Mouse (Mus musculus) liver, embryonic 12.5 days (tissue): ENCODE measurements at regions not wholly inside any gene's neighbourhood (a gene's known extent, or its start where the extent isn't known, plus 50 kb on each side); places are given as distances from the start of the nearest gene placed in this dataset.

Source experiments
- ATAC-seq: fragments of 200-750 bp; cut with Nextera tagmentation; 2 replicates; pipeline ENCODE4 v1.8.0; 2017; ENCODE audit warnings: moderate number of reproducible peaks, mild to moderate bottlenecking, moderate library complexity
- H3K27ac ChIP-seq: fragments of 300-500 bp; sonication (generic); 2 replicates; pipeline ENCODE4 v1.5.1; 2016; ENCODE audit warnings: mild to moderate bottlenecking
- H3K27me3 ChIP-seq: fragments of 300-500 bp; sonication (generic); replicated peaks from 2 replicates; pipeline ENCODE4 v1.6.1; 2016; ENCODE audit warnings: mild to moderate bottlenecking, moderate library complexity
- H3K36me3 ChIP-seq: fragments of 300-500 bp; sonication (generic); 2 replicates; pipeline ENCODE4 v1.6.1; 2016; ENCODE audit warnings: mild to moderate bottlenecking, moderate library complexity
- H3K4me1 ChIP-seq: fragments of 300-500 bp; sonication (generic); 2 replicates; pipeline ENCODE4 v1.6.1; 2016
- H3K4me2 ChIP-seq: fragments of 300-500 bp; sonication (generic); 2 replicates; pipeline ENCODE4 v1.6.1; 2016; ENCODE audit warnings: mild to moderate bottlenecking, moderate library complexity
- H3K4me3 ChIP-seq: fragments of 300-500 bp; sonication (generic); 2 replicates; pipeline ENCODE4 v1.5.1; 2016; ENCODE audit warnings: mild to moderate bottlenecking, moderate library complexity
- H3K9ac ChIP-seq: fragments of 300-500 bp; sonication (generic); 2 replicates; pipeline ENCODE4 v1.6.1; 2016; ENCODE audit warnings: mild to moderate bottlenecking, moderate library complexity
- H3K9me3 ChIP-seq: fragments of 300-500 bp; sonication (generic); replicated peaks from 2 replicates; pipeline ENCODE4 v1.6.1; 2016; ENCODE audit warnings: mild to moderate bottlenecking, moderate library complexity
- WGBS: fragments of 180-500 bp; shearing (Covaris S2); methylation state at CpG from one replicate; pipeline ENCODE4 v1.1.7; 2016; ENCODE audit not compliant: insufficient replicate concordance; 5-methylcytosine and 5-hydroxymethylcytosine counted together

DNA sequence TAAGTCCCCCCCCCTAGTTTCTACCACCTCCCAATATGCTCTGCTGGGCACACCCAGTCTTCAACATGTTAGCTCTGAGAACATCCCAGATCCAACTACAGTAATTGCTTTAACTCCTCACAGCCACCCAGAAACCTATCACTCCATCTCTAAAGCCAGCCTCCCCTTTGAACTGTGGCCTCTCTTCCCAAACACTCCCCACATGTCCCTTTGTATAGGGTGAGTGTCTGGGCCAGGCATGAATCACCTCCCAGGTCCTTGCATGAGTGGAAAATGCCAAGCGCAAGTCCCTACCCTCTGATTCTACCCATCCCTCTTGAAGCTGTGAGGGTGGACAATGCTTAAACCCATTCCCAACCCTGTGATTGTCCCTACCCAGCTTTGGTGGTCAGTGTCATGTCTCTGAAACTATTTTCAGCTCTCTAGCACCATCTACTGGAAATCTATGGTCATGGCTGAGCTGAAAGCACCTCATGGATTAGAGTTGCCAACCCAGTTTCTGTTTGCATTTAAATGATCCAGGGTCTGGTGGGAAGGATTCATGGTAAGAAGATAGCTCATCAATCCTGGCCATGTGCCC is 162.6 kb upstream of the Nckap5 start:
- no peak for ATAC-seq

DNA sequence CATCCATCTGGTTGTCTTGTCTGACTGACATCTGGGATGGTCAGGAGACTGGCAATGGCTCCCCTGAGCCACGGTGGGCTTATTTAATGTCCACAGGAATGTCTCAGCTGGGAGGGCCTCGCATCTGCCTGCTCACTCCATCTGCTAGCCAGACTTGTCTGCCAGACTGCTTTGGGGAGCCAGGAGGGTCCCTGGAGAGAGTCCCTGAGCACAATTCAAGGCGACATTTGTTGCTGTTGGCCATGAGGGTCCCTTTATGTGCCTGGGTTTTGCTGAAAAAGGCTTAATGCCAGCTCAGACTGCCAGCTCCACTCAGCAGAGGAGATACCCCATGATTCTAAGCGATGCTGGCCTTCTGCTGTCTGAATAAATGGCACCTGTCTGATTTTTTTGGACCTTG is 161.8 kb upstream of the Nckap5 start:
- Histone ChIP-seq H3K9me3 (no peaks in the 10 kb centered on the region), H3K4me1 (no peaks in the 10 kb centered on the region), H3K27ac (no peak overlapping the region), H3K36me3 (no peaks in the 10 kb centered on the region), H3K4me2 (no peak overlapping the region), H3K4me3 (no peak overlapping the region), H3K9ac (no peak overlapping the region), H3K27me3 (no peaks in the 10 kb centered on the region)
- ATAC-seq = no peak
- 58% methylated on average over 4 of the region's 4 CpGs for WGBS

More for the DNA sequence above, 162.6 kb upstream of the Nckap5 start:
- Histone ChIP-seq H3K27me3 (no peaks in the 10 kb centered on the region), H3K27ac (no peak overlapping the region), H3K36me3 (no peaks in the 10 kb centered on the region), H3K9me3 (no peaks in the 10 kb centered on the region), H3K4me1 (no peaks in the 10 kb centered on the region), H3K4me2 (no peak overlapping the region), H3K9ac (no peak overlapping the region), H3K4me3 (no peak overlapping the region)
- 50% methylated on average over 1 of the region's 1 CpGs for WGBS

DNA sequence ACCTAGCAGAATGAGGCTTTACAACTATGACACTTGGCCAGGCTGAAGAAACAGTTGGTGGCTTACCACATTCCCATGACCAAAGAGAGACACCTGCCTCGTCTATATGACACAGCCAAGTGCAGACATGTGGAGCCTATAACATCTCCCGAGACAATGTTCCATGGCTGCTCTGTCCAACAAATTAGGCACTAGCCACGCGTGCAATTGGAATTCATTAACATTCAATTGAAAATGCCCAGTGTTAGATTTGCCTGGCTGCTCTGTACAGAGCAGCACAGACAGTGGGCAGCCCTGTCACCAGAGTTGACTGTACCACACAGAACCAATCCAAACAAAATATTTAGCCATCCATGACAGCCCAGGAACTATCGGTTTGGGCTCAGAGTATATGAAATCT is 152.2 kb upstream of the Nckap5 start:
- Histone ChIP-seq H3K27me3 (no peaks in the 10 kb centered on the region), H3K4me2 (no peak overlapping the region), H3K36me3 (no peaks in the 10 kb centered on the region), H3K9me3 (no peaks in the 10 kb centered on the region), H3K4me3 (no peak overlapping the region), H3K27ac (no peak overlapping the region), H3K4me1 (no peaks in the 10 kb centered on the region), H3K9ac (no peak overlapping the region)
- 75% methylated on average over 5 of the region's 5 CpGs for WGBS
- no peak for ATAC-seq

DNA sequence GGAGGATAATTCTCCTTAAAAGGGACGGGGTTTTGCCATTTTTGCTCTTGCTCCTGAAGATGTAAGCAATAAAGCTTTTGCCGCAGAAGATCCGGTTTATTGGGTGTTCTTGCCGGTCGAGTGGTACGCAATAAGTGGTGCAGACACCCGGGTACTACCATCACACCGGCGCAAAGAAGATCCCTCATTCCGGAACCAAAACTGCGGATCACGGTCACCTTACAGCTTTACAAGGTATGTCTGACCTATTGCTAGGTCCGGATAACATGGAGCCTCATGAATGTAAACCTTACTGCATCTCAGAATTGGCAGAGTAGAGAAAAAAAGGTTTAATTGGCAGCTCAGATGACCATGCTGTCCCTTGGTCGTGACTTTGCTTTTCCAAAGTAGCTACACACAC is 149.7 kb upstream of the Nckap5 start:
- H3K36me3 ChIP-seq = no peaks in the 10 kb centered on the region
- no peak overlapping the region for H3K4me3 ChIP-seq
- no peak overlapping the region for H3K4me2 ChIP-seq
- no peak overlapping the region for H3K27ac ChIP-seq
- H3K27me3 ChIP-seq = no peaks in the 10 kb centered on the region
- WGBS = 86% methylated on average over 14 of the region's 14 CpGs
- H3K9me3 ChIP-seq = no peaks in the 10 kb centered on the region
- no peaks in the 10 kb centered on the region for H3K4me1 ChIP-seq
- ATAC-seq = no peak
- H3K9ac ChIP-seq = no peak overlapping the region

DNA sequence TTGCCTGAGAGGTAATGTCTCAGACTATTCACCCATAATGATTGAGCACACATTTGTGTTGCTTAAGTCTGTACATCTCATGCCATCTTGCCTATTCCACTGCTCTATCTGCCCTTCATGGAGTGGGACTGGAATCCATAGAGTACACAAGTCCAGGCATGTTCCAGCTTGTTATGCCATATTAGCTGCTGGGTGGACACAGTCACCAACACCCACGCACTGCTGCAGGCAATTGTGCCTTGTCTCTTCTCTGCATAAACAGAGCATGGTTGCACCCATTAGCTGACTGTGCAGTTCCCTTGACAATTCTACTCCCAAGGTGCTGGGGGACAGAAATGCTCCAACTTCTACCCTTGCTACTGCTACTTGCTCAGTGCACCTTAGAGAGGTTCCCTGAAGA is 143.3 kb upstream of the Nckap5 start:
- H3K36me3 ChIP-seq = no peaks in the 10 kb centered on the region
- no peak overlapping the region for H3K9ac ChIP-seq
- no peak overlapping the region for H3K27ac ChIP-seq
- H3K9me3 ChIP-seq = no peaks in the 10 kb centered on the region
- WGBS = 71% methylated on average over 1 of the region's 1 CpGs
- no peaks in the 10 kb centered on the region for H3K27me3 ChIP-seq
- no peak overlapping the region for H3K4me2 ChIP-seq
- H3K4me3 ChIP-seq = no peak overlapping the region
- ATAC-seq = no peak
- H3K4me1 ChIP-seq = no peaks in the 10 kb centered on the region

DNA sequence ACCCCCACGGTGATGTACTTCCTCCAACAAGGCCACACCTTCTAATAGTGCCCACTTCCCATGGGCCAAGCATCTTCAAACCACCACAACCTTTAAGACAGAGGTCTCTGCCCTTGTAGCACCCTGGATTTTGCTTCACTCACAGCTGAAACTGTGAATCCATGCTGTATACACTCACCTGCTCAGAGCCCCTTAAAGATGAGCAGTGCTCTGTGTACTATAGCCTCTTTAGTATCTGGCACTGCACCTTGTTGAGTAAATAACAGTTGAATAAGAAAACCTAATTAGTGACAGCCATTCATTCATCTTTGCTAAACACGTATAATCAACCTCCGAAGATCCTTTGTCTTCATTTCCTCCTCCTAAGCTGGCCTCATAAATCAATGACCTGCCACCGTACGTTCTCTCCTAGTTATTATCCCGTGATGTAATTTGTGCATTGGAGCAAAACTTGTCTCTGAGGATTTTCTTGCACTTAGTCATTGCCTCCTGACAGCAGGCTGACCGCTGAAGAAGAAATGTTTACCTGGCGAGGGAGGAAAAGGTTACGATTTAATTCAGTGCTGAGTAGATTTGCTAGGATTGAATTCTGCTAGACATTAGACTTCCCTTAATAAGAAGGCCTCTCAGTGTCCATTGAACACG is 141.3 kb upstream of the Nckap5 start:
- H3K27me3 ChIP-seq = no peaks in the 10 kb centered on the region
- H3K9ac ChIP-seq = no peak overlapping the region
- no peak overlapping the region for H3K27ac ChIP-seq
- H3K4me1 ChIP-seq = no peaks in the 10 kb centered on the region
- H3K9me3 ChIP-seq = no peaks in the 10 kb centered on the region
- no peak overlapping the region for H3K4me3 ChIP-seq
- no peak overlapping the region for H3K4me2 ChIP-seq
- no peaks in the 10 kb centered on the region for H3K36me3 ChIP-seq
- WGBS = 70% methylated on average over 10 of the region's 10 CpGs
- no peak for ATAC-seq

DNA sequence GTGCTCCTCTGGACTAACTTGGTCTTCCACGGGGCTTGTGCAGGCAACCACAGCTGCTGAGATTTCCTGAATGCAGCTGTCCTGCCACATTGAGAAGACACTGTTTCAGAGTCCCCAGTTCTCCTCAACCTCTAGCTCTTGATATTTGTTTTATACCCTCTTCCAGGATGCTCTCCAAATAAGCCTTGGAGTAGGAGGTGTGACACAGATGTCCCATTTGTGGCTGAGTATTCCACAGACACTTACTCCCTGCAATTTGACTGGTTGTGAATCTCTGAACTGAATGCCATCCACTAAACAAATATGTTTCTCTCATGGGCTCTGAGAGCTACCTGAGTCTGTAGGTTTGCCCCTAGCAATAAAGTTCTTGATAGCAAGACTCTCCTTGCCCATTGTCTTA is 140.5 kb upstream of the Nckap5 start:
- no peaks in the 10 kb centered on the region for H3K4me1 ChIP-seq
- H3K27ac ChIP-seq = no peak overlapping the region
- no peaks in the 10 kb centered on the region for H3K36me3 ChIP-seq
- H3K4me2 ChIP-seq = no peak overlapping the region
- no peak overlapping the region for H3K9ac ChIP-seq
- WGBS = 60% methylated on average over 1 of the region's 1 CpGs
- no peaks in the 10 kb centered on the region for H3K27me3 ChIP-seq
- H3K9me3 ChIP-seq = no peaks in the 10 kb centered on the region
- ATAC-seq = no peak
- H3K4me3 ChIP-seq = no peak overlapping the region

DNA sequence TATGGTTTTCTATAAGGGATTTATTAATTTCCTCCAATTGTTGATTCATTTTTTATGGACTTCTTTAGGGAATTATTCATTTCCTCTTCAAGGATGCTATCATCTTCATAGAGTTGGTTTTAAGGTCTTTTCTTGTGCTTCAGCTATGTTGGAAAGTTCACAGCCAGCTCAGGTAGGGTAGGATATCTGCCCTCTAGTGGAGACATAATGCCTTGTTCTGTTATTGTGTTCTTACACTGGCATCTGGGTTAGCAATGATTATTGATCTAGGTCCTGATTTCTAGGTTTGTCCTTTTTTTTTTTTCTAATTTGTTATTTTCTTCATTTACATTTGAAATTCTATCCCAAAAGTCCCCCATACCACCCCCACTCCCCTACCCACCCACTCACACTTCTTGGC is 135.8 kb upstream of the Nckap5 start:
- no peaks in the 10 kb centered on the region for H3K27me3 ChIP-seq
- no peaks in the 10 kb centered on the region for H3K9me3 ChIP-seq
- no peak for ATAC-seq
- H3K36me3 ChIP-seq = no peaks in the 10 kb centered on the region
- H3K4me3 ChIP-seq = no peak overlapping the region
- H3K4me2 ChIP-seq = no peak overlapping the region
- no peak overlapping the region for H3K9ac ChIP-seq
- H3K27ac ChIP-seq = no peak overlapping the region
- H3K4me1 ChIP-seq = no peaks in the 10 kb centered on the region

DNA sequence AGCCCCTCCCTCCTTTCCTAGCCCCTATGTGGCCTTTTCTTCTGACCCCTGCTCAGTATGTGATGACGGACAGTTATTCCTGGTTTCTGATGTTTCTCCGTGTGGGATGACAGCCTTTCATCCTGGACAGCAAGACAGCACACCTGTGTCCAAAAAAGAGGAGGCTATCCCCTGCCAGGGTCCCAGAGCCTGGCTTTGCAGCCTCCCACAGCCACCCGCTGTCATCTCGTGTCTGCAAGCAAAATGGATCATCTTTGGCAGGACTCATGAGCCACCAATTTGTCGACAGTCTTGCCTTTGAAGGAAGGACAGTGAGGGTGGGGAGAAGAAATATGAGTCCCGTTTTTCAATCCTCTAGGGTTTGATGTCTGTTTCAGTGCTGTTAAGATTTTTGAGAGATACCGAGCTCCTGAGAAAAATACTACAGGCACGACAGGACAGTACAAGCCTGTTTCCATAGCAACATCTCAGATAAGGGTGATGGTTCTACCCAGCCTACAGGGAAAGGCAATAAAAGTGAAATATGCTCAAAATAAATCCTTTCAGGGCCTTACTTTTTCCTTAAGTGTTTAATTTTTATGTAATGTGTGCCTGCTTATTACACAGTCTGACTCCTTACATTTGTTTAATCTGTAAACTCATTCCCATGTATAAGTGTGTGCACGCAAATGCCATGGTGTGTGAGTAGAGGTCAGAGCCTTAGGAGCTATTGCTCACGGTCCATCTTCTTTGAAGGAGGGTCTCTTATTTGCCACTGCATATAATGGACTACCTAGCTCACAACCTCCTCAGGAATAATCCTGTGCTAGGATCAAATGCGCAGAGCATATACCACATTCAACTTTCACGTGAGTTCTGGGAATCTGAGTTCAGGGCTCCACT is 125.5 kb upstream of the Nckap5 start:
- Histone ChIP-seq H3K27me3 (no peaks in the 10 kb centered on the region), H3K9me3 (0 out of 2 replicates have a peak, but pooled peaks cover 3% of the 10 kb centered on the region), H3K4me1 (no peaks in the 10 kb centered on the region), H3K4me2 (no peak overlapping the region), H3K36me3 (no peaks in the 10 kb centered on the region), H3K9ac (no peak overlapping the region), H3K27ac (no peak overlapping the region), H3K4me3 (no peak overlapping the region)
- ATAC-seq = no peak
- 63% methylated on average over 12 of the region's 12 CpGs for WGBS

DNA sequence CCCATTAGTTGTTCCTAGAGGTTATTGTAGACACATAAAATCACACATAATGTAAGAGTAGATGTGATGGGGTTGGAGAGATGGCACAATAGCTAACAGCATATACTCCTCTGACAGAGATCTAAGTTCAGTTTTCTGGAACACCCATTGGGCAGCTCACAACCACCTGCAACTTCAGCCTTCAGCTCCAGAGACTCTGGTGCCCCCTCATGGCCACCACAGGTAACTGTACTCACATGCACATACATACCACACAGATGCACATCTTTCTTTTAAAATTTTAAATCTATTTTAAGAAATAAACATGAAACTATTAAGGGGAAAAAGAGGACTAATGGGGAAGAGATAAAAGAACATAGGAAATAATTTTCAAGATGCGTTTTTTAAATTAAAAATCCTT is 117.3 kb upstream of the Nckap5 start:
- Histone ChIP-seq H3K27me3 (no peaks in the 10 kb centered on the region), H3K36me3 (no peaks in the 10 kb centered on the region), H3K4me1 (no peaks in the 10 kb centered on the region), H3K4me2 (no peak overlapping the region), H3K4me3 (no peak overlapping the region), H3K9me3 (0 out of 2 replicates have a peak, but pooled peaks cover 3% of the 10 kb centered on the region), H3K9ac (no peak overlapping the region), H3K27ac (no peak overlapping the region)
- no peak for ATAC-seq
- WGBS = 70% methylated on average over 1 of the region's 1 CpGs

DNA sequence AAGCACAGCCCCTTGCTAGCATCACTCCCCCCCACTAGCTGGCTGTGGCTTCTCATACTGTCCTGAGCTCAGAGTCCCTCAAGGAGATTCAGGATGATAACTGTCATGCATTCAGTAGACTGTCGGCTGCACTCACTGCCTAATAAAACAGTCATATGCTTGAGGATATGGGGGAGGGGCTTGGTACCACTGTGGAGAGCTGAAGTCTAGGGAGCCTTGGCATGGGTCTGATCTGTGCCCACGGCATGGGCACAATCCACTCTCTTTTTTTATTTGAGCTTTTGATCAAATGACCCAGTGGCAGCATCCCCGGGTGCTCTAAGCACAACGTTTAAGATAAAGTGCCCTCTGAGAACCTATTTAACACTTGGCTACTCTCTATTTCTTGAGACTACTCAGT is 102.1 kb upstream of the Nckap5 start:
- H3K4me2 ChIP-seq = no peak overlapping the region
- H3K27me3 ChIP-seq = no peaks in the 10 kb centered on the region
- no peaks in the 10 kb centered on the region for H3K36me3 ChIP-seq
- no peak for ATAC-seq
- H3K9ac ChIP-seq = no peak overlapping the region
- no peaks in the 10 kb centered on the region for H3K4me1 ChIP-seq
- no peak overlapping the region for H3K27ac ChIP-seq
- WGBS = 38% methylated on average over 4 of the region's 4 CpGs
- H3K4me3 ChIP-seq = no peak overlapping the region
- no peaks in the 10 kb centered on the region for H3K9me3 ChIP-seq

DNA sequence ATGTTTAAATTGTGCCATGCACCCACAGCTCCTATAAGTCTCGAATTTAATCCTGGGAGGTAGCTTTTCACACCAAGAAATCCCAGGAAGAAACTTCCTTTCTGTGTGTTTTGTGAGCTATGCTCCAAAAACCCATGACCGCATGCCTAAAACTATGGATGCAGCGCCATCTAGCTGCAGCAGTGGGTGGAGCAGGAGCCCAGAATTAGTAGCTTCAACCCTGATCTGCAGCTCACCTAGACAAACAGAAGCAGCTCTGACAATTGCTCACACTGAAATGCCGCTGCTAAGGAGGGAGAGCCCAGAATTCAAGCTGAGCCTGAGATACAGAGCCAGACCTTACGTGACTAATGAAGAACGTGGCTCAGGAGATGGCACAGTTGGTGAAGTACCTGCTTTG is 101.2 kb upstream of the Nckap5 start:
- Histone ChIP-seq H3K4me2 (no peak overlapping the region), H3K36me3 (no peaks in the 10 kb centered on the region), H3K27ac (no peak overlapping the region), H3K4me3 (no peak overlapping the region), H3K9ac (no peak overlapping the region), H3K27me3 (no peaks in the 10 kb centered on the region), H3K4me1 (no peaks in the 10 kb centered on the region), H3K9me3 (no peaks in the 10 kb centered on the region)
- 2% methylated on average over 6 of the region's 6 CpGs for WGBS
- no peak for ATAC-seq
